Mouse (Mus musculus) C2C12 (cell line): ENCODE measurements around the gene Pik3cg.

Experiments
- CEBPB ChIP-seq: IDR thresholded peaks from one replicate; pipeline ENCODE4 v1.6.1; 2011; ENCODE audit warnings: low read depth, mild to moderate bottlenecking, control low read depth, moderate library complexity
- CTCF ChIP-seq: IDR thresholded peaks from one replicate; pipeline ENCODE4 v1.5.1; 2011; ENCODE audit not compliant: control insufficient read depth, insufficient read depth, insufficient read length
- FOSL1 ChIP-seq: IDR thresholded peaks from one replicate; pipeline ENCODE4 v1.8.0; 2011; ENCODE audit warnings: mild to moderate bottlenecking, low read length; ENCODE audit not compliant: poor library complexity, insufficient read depth, severe bottlenecking
- MAX ChIP-seq: IDR thresholded peaks from one replicate; pipeline ENCODE4 v1.6.1; 2011; ENCODE audit warnings: mild to moderate bottlenecking, control low read depth
- MYOD1 ChIP-seq: IDR thresholded peaks from one replicate; pipeline ENCODE4 v1.6.1; 2011; ENCODE audit warnings: low read depth; ENCODE audit not compliant: control insufficient read depth, insufficient read length
- MYOG ChIP-seq: IDR thresholded peaks from one replicate; pipeline ENCODE4 v1.6.1; 2011; ENCODE audit not compliant: control insufficient read depth, insufficient read length; ENCODE audit errors: extremely low read depth
- USF1 ChIP-seq: IDR thresholded peaks from one replicate; pipeline ENCODE4 v1.6.1; 2011; ENCODE audit warnings: low read depth, mild to moderate bottlenecking, control low read depth, moderate library complexity

DNA sequence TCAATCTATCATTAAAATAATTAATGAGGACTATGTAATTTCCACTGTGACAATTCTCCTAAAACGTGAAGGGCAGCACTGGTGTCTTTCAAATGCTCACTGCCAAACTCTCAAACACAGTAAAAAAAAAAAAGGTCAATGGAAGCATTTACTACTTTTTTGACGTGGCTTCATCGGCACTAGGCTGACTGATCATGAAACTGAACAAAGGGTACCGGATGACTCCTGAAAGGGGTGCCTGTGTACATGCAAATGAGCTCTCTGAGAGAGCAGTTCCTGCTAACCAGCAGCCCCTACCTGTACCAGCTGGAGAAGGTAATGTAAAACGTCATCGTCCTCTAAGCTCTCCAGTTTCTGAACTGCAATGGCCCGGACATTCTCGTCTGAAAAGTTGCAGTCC, 4.8 kb downstream of the Pik3cg start:
- TF ChIP-seq MAX, result no peak
- no peak for TF ChIP-seq CTCF
- no peak for TF ChIP-seq CEBPB
- no peak for TF ChIP-seq MYOD1
- TF ChIP-seq USF1, result no peak
- TF ChIP-seq MYOG, result no peak
- TF ChIP-seq FOSL1, result no peak
